Mouse (Mus musculus) liver, embryonic 13.5 days (tissue): Measurements from ENCODE around the gene Oxsr1. TPM values are rescaled to one million over a fixed set of nuclear protein-coding genes. Genes with fewer than 3 reads are reported as not detected.

Source experiments
- ATAC-seq: fragments of 200-750 bp; cut with Nextera tagmentation; 2 replicates; pipeline ENCODE4 v1.8.0; 2017; ENCODE audit warnings: low read depth, mild to moderate bottlenecking, moderate number of reproducible peaks, moderate library complexity
- DNase-seq: peaks from one replicate; pipeline ENCODE4 v3.0.0; 2022
- H3K27ac ChIP-seq: fragments of 300-500 bp; sonication (generic); 2 replicates; pipeline ENCODE4 v1.5.1; 2015; ENCODE audit warnings: moderate library complexity, mild to moderate bottlenecking, inconsistent platforms
- H3K27me3 ChIP-seq: fragments of 300-500 bp; sonication (generic); 2 replicates; pipeline ENCODE4 v1.6.1; 2015; ENCODE audit warnings: mild to moderate bottlenecking, inconsistent platforms
- H3K36me3 ChIP-seq: fragments of 300-500 bp; sonication (generic); 2 replicates; pipeline ENCODE4 v1.6.1; 2015; ENCODE audit warnings: mild to moderate bottlenecking, inconsistent platforms
- H3K4me1 ChIP-seq: fragments of 300-500 bp; sonication (generic); replicated peaks from 2 replicates; pipeline ENCODE4 v1.6.1; 2015; ENCODE audit warnings: inconsistent platforms
- H3K4me2 ChIP-seq: fragments of 300-500 bp; sonication (generic); 2 replicates; pipeline ENCODE4 v1.6.1; 2015; ENCODE audit warnings: inconsistent platforms, mild to moderate bottlenecking, moderate library complexity
- H3K4me3 ChIP-seq: fragments of 300-500 bp; sonication (generic); replicated peaks from 2 replicates; pipeline ENCODE4 v1.5.1; 2015; ENCODE audit warnings: mild to moderate bottlenecking, inconsistent platforms
- H3K9ac ChIP-seq: fragments of 300-500 bp; sonication (generic); 2 replicates; pipeline ENCODE4 v1.6.1; 2015; ENCODE audit warnings: mild to moderate bottlenecking, inconsistent platforms
- H3K9me3 ChIP-seq: fragments of 300-500 bp; sonication (generic); replicated peaks from 2 replicates; pipeline ENCODE4 v1.6.1; 2016; ENCODE audit warnings: inconsistent platforms
- WGBS: fragments of 180-500 bp; shearing (Covaris S2); methylation state at CpG from one replicate; pipeline ENCODE4 v1.1.7; 2015; ENCODE audit not compliant: insufficient replicate concordance; 5-methylcytosine and 5-hydroxymethylcytosine counted together
- polyA plus RNA-seq: library from polyadenylated mRNA; unstranded; fragments of >200 nt; fragmentation: Nextera tagmentation; extraction: Ambion mirVana; gene quantifications from 2 replicates; pipeline ENCODE4 v1.2.1, GENCODE M21; 2015

Gene Oxsr1
- polyA plus RNA-seq, 1 experiment from 2014 or later = 6.0 TPM

DNA sequence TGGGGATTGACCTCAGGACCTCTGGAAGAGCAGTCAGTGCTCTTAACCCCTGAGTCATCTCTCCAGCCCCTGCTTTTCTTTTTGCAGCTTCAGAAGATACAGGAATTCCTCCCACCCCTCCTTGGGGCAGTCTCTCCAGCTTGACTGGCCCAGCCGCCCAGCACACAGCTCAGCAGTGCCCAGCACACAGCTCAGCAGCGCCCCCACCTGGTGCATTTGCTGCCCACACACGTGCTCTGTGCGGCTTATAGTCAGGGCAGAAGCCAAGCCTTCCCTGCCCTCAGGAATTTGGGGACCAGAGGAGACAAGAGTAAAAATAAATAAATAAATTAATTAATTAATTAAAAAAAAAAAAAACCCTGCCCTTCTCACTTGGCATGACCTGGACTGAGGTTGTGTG, 29.8 kb upstream of the Oxsr1 start:
- 0 out of 2 replicates have a peak, but pooled peaks cover 2% of the 10 kb centered on the region for H3K4me1 ChIP-seq
- no peaks in the 10 kb centered on the region for H3K27me3 ChIP-seq
- WGBS = 22% methylated on average over 4 of the region's 4 CpGs
- peak; percentile 64 for DNase-seq
- H3K27ac ChIP-seq = no peak overlapping the region
- H3K4me2 ChIP-seq = no peak overlapping the region
- no peak overlapping the region for H3K9ac ChIP-seq
- no peak overlapping the region for H3K4me3 ChIP-seq
- no peaks in the 10 kb centered on the region for H3K9me3 ChIP-seq
- H3K36me3 ChIP-seq = peaks cover 30% of the 10 kb centered on the region
- peak; percentile 71 for ATAC-seq

GRCm38 (mm10) chr9:119350947-119351705, 28.9 kb upstream of the Oxsr1 start:
- 84% methylated on average over 10 of the region's 10 CpGs for WGBS
- ATAC-seq (peak; percentile 28; the same call in 1 of the 2 replicates), DNase-seq (no peak)
- Histone ChIP-seq H3K9ac (no peak overlapping the region), H3K36me3 (peaks cover 39% of the 10 kb centered on the region), H3K4me3 (no peak overlapping the region), H3K27ac (no peak overlapping the region), H3K4me2 (no peak overlapping the region), H3K4me1 (0 out of 2 replicates have a peak, but pooled peaks cover 2% of the 10 kb centered on the region), H3K9me3 (no peaks in the 10 kb centered on the region), H3K27me3 (no peaks in the 10 kb centered on the region)

- Histone ChIP-seq H3K27ac (no peak overlapping the region; the same call in 1 of the 2 replicates), H3K27me3 (no peaks in the 10 kb centered on the region), H3K4me1 (0 out of 2 replicates have a peak, but pooled peaks cover 2% of the 10 kb centered on the region), H3K36me3 (peaks cover 45% of the 10 kb centered on the region), H3K9me3 (no peaks in the 10 kb centered on the region), H3K4me2 (no peak overlapping the region), H3K4me3 (no peak overlapping the region), H3K9ac (no peak overlapping the region)
- ATAC-seq (0 out of 2 replicates have a peak, but pooled peaks have one; percentile 25), DNase-seq (no peak)
- WGBS = 78% methylated on average over 3 of the region's 3 CpGs
Observed at GRCm38 (mm10) chr9:119350531-119350930, 28.3 kb upstream of the Oxsr1 start.

DNA sequence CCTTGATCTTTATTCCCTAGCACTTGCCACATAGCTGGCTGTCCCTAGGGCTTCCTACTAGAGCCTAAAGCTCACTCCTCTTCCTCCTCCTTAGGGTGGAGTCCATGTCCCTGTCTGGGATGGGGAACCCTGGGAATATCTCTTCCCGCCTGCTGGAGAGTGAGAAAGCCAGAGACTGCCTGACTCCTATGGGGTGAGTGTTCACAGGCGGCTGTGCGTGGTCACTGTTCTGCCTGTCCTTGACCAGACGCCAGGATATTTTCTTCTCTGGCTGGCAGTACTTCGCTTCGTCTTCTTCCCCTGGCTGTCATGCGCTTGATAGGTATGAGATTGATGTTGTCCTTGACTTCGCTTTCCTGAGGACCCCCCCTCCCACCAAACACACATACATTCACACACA, 24.1 kb upstream of the Oxsr1 start:
- Histone ChIP-seq H3K9me3 (no peaks in the 10 kb centered on the region), H3K27me3 (no peaks in the 10 kb centered on the region), H3K36me3 (peaks cover 61% of the 10 kb centered on the region), H3K4me3 (no peak overlapping the region), H3K27ac (no peak overlapping the region), H3K4me1 (peaks cover 17% of the 10 kb centered on the region), H3K9ac (no peak overlapping the region), H3K4me2 (no peak overlapping the region)
- no peak for ATAC-seq
- DNase-seq = no peak
- 84% methylated on average over 8 of the region's 8 CpGs for WGBS

GRCm38 (mm10) chr9:119342728-119343127, 20.5 kb upstream of the Oxsr1 start:
- no peak for ATAC-seq
- H3K27ac ChIP-seq = no peak overlapping the region
- H3K4me2 ChIP-seq = peak overlapping the region; percentile 94; the same call in 1 of the 2 replicates

DNA sequence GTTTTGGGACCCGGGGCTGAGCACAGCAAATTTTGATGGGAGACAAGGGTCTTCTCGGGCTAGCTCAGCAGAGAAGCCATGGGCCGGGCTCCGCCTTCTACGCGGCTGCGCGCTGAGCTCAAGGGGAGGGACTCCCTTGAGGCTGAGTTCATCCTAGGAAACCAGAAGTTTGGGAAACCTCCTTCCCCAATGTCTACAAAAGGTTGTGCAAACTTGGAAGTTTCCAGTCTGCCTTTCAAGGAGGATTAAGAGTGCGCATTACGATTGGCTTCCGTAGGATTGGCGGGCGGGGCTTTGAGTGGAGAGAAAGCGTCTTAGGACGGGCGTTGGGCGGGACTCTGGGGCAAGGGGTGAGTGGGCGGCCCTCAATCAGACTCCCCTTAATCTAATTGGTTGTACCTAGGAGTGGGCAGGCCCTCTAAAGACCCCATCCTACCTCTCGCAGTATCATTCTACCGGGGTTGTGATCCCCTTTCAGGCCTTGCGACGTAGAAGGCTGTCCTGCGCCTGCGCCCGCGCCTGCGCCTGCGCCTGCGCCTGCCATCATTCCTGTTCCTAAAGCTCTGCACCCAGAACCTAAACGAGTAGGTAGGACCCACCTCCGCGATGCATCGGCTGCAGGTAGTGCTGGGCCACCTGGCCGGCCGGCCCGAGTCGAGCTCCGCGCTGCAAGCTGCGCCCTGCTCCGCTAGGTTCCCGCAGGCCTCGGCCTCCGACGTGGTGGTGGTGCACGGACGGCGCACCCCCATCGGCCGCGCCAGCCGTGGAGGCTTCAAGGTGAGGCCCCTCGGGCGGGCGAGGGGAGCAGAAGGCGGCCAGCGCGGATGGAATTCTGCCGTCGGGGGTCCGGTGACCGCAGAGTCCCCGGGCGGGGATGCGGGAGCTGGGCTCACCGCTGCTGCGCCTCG, 18.9 kb upstream of the Oxsr1 start, which contains the start of gene Myd88:
TSS of gene Myd88 (minus strand) at position 503 of the 908 bp plus-strand sequence.
- Histone ChIP-seq H3K36me3 (peaks cover 33% of the 10 kb centered on the region), H3K9ac (peak within 1 kb of the TSS; percentile 78), H3K9me3 (no peaks in the 10 kb centered on the region), H3K4me3 (peak within 1 kb of the TSS; percentile 84), H3K4me1 (peaks cover 37% of the 10 kb centered on the region), H3K27me3 (no peaks in the 10 kb centered on the region), H3K27ac (peak within 1 kb of the TSS; percentile 92), H3K4me2 (peak within 1 kb of the TSS; percentile 94)
- WGBS = under 1% methylated on average over 68 of the region's 68 CpGs
- DNase-seq (peak; percentile 88), ATAC-seq (peak; percentile 96)

More at GRCm38 (mm10) chr9:119342728-119343127, 20.5 kb upstream of the Oxsr1 start:
- H3K9me3 ChIP-seq = no peaks in the 10 kb centered on the region
- 0 out of 2 replicates have a peak overlapping the region, but pooled peaks have one; percentile 84 for H3K4me3 ChIP-seq
- WGBS = 72% methylated on average over 7 of the region's 7 CpGs
- no peak overlapping the region for H3K9ac ChIP-seq
- H3K36me3 ChIP-seq = peaks cover 39% of the 10 kb centered on the region
- H3K27me3 ChIP-seq = no peaks in the 10 kb centered on the region
- peaks cover 37% of the 10 kb centered on the region for H3K4me1 ChIP-seq
- no peak for DNase-seq

DNA sequence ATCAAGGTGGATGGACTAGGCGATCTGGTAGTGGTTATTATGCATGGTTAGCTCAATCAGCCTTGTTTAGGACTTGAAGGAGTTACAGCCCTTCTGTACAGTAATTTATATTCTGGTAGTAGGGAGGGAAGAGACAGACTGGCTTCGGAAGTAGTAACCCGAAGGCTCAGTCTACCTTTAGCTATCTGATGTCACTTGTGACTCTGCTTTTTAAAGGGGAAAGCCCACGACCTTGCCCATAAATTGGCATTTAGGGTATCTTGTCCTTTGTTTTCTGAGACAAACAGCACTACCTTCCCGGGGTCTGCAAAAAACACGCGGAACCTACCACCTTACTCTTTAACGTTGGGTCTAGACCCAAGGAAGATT, 18.0 kb upstream of the Oxsr1 start:
- H3K4me2 ChIP-seq = peak overlapping the region; percentile 94
- ATAC-seq = no peak
- H3K4me1 ChIP-seq = peaks cover 39% of the 10 kb centered on the region
- peak overlapping the region; percentile 78 for H3K9ac ChIP-seq
- peak overlapping the region; percentile 92 for H3K27ac ChIP-seq
- no peak for DNase-seq
- H3K27me3 ChIP-seq = no peaks in the 10 kb centered on the region
- under 1% methylated on average over 8 of the region's 8 CpGs for WGBS
- H3K36me3 ChIP-seq = peaks cover 26% of the 10 kb centered on the region
- peak overlapping the region; percentile 84 for H3K4me3 ChIP-seq
- no peaks in the 10 kb centered on the region for H3K9me3 ChIP-seq

- H3K27me3 ChIP-seq = no peaks in the 10 kb centered on the region
- peaks cover 23% of the 10 kb centered on the region for H3K36me3 ChIP-seq
- peak; percentile 72 for DNase-seq
- H3K9ac ChIP-seq = peak within 1 kb of the TSS; percentile 78
- peak within 1 kb of the TSS; percentile 92 for H3K27ac ChIP-seq
- H3K4me1 ChIP-seq = peaks cover 40% of the 10 kb centered on the region
- H3K4me3 ChIP-seq = peak within 1 kb of the TSS; percentile 84
- H3K4me2 ChIP-seq = peak within 1 kb of the TSS; percentile 94
- no peaks in the 10 kb centered on the region for H3K9me3 ChIP-seq
- peak; percentile 53 for ATAC-seq
- WGBS = under 1% methylated on average over 43 of the region's 43 CpGs
Observed at GRCm38 (mm10) chr9:119339558-119340211, 17.5 kb upstream of the Oxsr1 start, which contains the start of gene Acaa1a. TSS of gene Acaa1a (plus strand) at chr9:119339676.

DNA sequence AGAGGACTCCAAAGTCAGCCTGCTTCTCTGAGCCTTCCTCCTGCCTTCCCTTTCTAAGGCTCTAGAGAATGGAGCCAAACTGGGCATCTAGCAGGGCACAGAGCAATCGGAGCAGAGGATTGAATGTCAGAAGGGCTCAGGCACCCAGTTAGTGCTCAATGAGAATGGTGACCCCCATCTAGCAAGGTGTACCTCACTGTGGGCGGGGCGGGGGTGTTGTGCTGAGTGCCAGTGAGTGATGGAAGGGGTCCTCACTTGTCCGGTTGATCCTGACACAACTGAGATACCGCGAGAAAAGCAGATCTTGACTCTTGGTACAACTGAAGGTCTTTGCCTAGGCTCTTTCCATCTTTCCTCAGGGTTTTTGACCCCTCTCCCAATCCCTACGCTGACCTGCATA, 16.9 kb upstream of the Oxsr1 start:
- Histone ChIP-seq H3K4me1 (peaks cover 46% of the 10 kb centered on the region), H3K9ac (peak overlapping the region; percentile 78), H3K36me3 (peaks cover 18% of the 10 kb centered on the region), H3K4me2 (peak overlapping the region; percentile 94), H3K27me3 (no peaks in the 10 kb centered on the region), H3K27ac (0 out of 2 replicates have a peak overlapping the region, but pooled peaks have one; percentile 92), H3K4me3 (peak overlapping the region; percentile 84), H3K9me3 (no peaks in the 10 kb centered on the region)
- 26% methylated on average over 7 of the region's 7 CpGs for WGBS
- DNase-seq = peak; percentile 9
- no peak for ATAC-seq

- 83% methylated on average over 3 of the region's 3 CpGs for WGBS
- H3K4me1 ChIP-seq = peaks cover 51% of the 10 kb centered on the region
- peaks cover 10% of the 10 kb centered on the region for H3K36me3 ChIP-seq
- peak overlapping the region; percentile 94 for H3K4me2 ChIP-seq
- no peaks in the 10 kb centered on the region for H3K9me3 ChIP-seq
- DNase-seq (no peak), ATAC-seq (no peak)
- no peaks in the 10 kb centered on the region for H3K27me3 ChIP-seq
- H3K4me3 ChIP-seq = no peak overlapping the region
- H3K27ac ChIP-seq = no peak overlapping the region
- no peak overlapping the region for H3K9ac ChIP-seq
Observed at GRCm38 (mm10) chr9:119338350-119338749, 16.1 kb upstream of the Oxsr1 start.
